Mouse (Mus musculus): ENCODE data around the gene Nfs1. TPM values are rescaled to one million over a fixed set of nuclear protein-coding genes. Genes with fewer than 3 reads are reported as not detected.

Nfs1 gene
- total and polyA plus RNA-seq, 3 experiments = 64.5 to 83.9 TPM; not detected in 1

- Histone ChIP-seq H3K27ac (ENCODE audit: control insufficient read depth, low read depth, low read length) (no peak overlapping the region), H3K4me1 (ENCODE audit: control insufficient read depth in 1 of 2, insufficient read depth in 2 of 2, low read length in 2 of 2) (no peaks in the 10 kb centered on the region), H3K27me3 (ENCODE audit: control insufficient read depth in 1 of 2, insufficient read depth in 2 of 2, low read length in 2 of 2) (no peaks in the 10 kb centered on the region), H3K9me3 (replicated peaks; ENCODE audit: insufficient read depth, low read length) (no peaks in the 10 kb centered on the region), H3K4me3 (ENCODE audit: control insufficient read depth in 1 of 2, insufficient read depth in 1 of 2, low read depth in 2 of 2, low read length in 2 of 2) (no peak overlapping the region), H3K36me3 (ENCODE audit: control insufficient read depth in 1 of 2, insufficient read depth in 2 of 2, low read length in 2 of 2) (peaks cover 2 to 9% of the 10 kb centered on the region in 2 experiments; a peak in 3 of 4 replicates), H3K9ac (ENCODE audit: control insufficient read depth, low read depth, low read length, poor library complexity, severe bottlenecking) (no peak overlapping the region), H3K79me2 (ENCODE audit: control insufficient read depth, insufficient read depth, low read length, poor library complexity) (no peaks in the 10 kb centered on the region)
- no peak for DNase-seq (ENCODE audit: low read depth, low spot score)
- TF ChIP-seq CHD1 (IDR thresholded peaks at IDR 0.05; ENCODE audit: low read depth, low read length) (no peak), MAZ (IDR thresholded peaks at IDR 0.05; ENCODE audit: low read depth, low read length) (no peak), HCFC1 (IDR thresholded peaks at IDR 0.05; ENCODE audit: low read depth, low read length) (no peak), MEF2A (IDR thresholded peaks at IDR 0.05; ENCODE audit: extremely low read depth, insufficient replicate concordance, low read depth, low read length, poor library complexity, severe bottlenecking) (no peak)
Observed at GRCm38 (mm10) chr2:156078421-156079182, 65.4 kb downstream of the Nfs1 start.

- Histone ChIP-seq H3K27ac (ENCODE audit: control insufficient read depth, low read depth, low read length) (no peak overlapping the region), H3K79me2 (ENCODE audit: control insufficient read depth, insufficient read depth, low read length, poor library complexity) (no peaks in the 10 kb centered on the region), H3K9me3 (replicated peaks; ENCODE audit: insufficient read depth, low read length) (no peaks in the 10 kb centered on the region), H3K27me3 (ENCODE audit: control insufficient read depth in 1 of 2, insufficient read depth in 2 of 2, low read length in 2 of 2) (no peaks in the 10 kb centered on the region), H3K9ac (ENCODE audit: control insufficient read depth, low read depth, low read length, poor library complexity, severe bottlenecking) (no peak overlapping the region), H3K4me3 (ENCODE audit: control insufficient read depth in 1 of 2, insufficient read depth in 1 of 2, low read depth in 2 of 2, low read length in 2 of 2) (no peak overlapping the region), H3K36me3 (ENCODE audit: control insufficient read depth in 1 of 2, insufficient read depth in 2 of 2, low read length in 2 of 2) (peaks cover 0 to 12% of the 10 kb centered on the region in 2 experiments; a peak in 2 of 4 replicates), H3K4me1 (ENCODE audit: control insufficient read depth in 1 of 2, insufficient read depth in 2 of 2, low read length in 2 of 2) (no peaks in the 10 kb centered on the region)
- DNase-seq (ENCODE audit: low read depth, low spot score) = no peak
- TF ChIP-seq GABPA (IDR thresholded peaks at IDR 0.05; ENCODE audit: low read depth, low read length) (no peak), NRF1 (IDR thresholded peaks at IDR 0.05; ENCODE audit: insufficient read depth, low read depth, low read length, poor library complexity, severe bottlenecking) (no peak), MYB (IDR thresholded peaks at IDR 0.05; ENCODE audit: low read depth, low read length) (no peak), POLR2A (IDR thresholded peaks at IDR 0.05; ENCODE audit: control insufficient read depth in 1 of 2, insufficient read depth in 1 of 2, low read depth in 1 of 2, low read length in 2 of 2, poor library complexity in 1 of 2) (no peak), TAL1 (IDR thresholded peaks at IDR 0.05; ENCODE audit: low read length) (no peak)
Observed at GRCm38 (mm10) chr2:156077461-156077860, 66.5 kb downstream of the Nfs1 start.

GRCm38 (mm10) chr2:156073725-156074124 lies 70.3 kb downstream of the Nfs1 start:
- no peak overlapping the region for H3K27ac ChIP-seq (ENCODE audit: control insufficient read depth, low read depth, low read length)
- TF ChIP-seq MAFK (IDR thresholded peaks at IDR 0.05; ENCODE audit: borderline replicate concordance, low read depth, low read length) (no peak), SMC3 (IDR thresholded peaks at IDR 0.05; ENCODE audit: low read depth, low read length) (no peak), MYB (IDR thresholded peaks at IDR 0.05; ENCODE audit: low read depth, low read length) (no peak), NELFE (IDR thresholded peaks at IDR 0.05; ENCODE audit: low read depth, low read length) (no peak), CHD1 (IDR thresholded peaks at IDR 0.05; ENCODE audit: low read depth, low read length) (no peak), TBP (IDR thresholded peaks at IDR 0.05; ENCODE audit: low read depth, low read length) (no peak), RCOR1 (IDR thresholded peaks at IDR 0.05; ENCODE audit: low read depth, low read length) (no peak)
- DNase-seq (ENCODE audit: low read depth, low spot score) = no peak
- H3K9me3 ChIP-seq (replicated peaks; ENCODE audit: insufficient read depth, low read length) = no peaks in the 10 kb centered on the region
- peaks cover 0 to 14% of the 10 kb centered on the region in 2 experiments; a peak in 2 of 4 replicates for H3K36me3 ChIP-seq (ENCODE audit: control insufficient read depth in 1 of 2, insufficient read depth in 2 of 2, low read length in 2 of 2)
- no peaks in the 10 kb centered on the region for H3K27me3 ChIP-seq (ENCODE audit: control insufficient read depth in 1 of 2, insufficient read depth in 2 of 2, low read length in 2 of 2)
- H3K9ac ChIP-seq (ENCODE audit: control insufficient read depth, low read depth, low read length, poor library complexity, severe bottlenecking) = no peak overlapping the region
- no peaks in the 10 kb centered on the region for H3K4me1 ChIP-seq (ENCODE audit: control insufficient read depth in 1 of 2, insufficient read depth in 2 of 2, low read length in 2 of 2)
- H3K4me3 ChIP-seq (ENCODE audit: control insufficient read depth in 1 of 2, insufficient read depth in 1 of 2, low read depth in 2 of 2, low read length in 2 of 2) = no peak overlapping the region
- H3K79me2 ChIP-seq (ENCODE audit: control insufficient read depth, insufficient read depth, low read length, poor library complexity) = no peaks in the 10 kb centered on the region

Other genes with a start within 250 kb of the Nfs1 start
- gene Uqcc1, start 213.9 kb downstream of the Nfs1 start, total RNA-seq (2012; rRNA removed) = 83.1 and 87.1 TPM in 2 replicates
- 10 to 100 TPM in 1 of 2 experiments, not detected in 1; 61.0 TPM for gene Uqcc1, start 213.9 kb downstream of the Nfs1 start, polyA plus RNA-seq (2012; ENCODE audit: insufficient read depth in 1 of 2, insufficient read length in 2 of 2, low read depth in 1 of 2, low replicate concordance in 2 of 2, missing spikeins in 1 of 2)
- not detected in 2 replicates for gene Gm15557, start 203.5 kb downstream of the Nfs1 start, total RNA-seq (2012; rRNA removed)
- not detected for gene Gm15557, start 203.5 kb downstream of the Nfs1 start, polyA plus RNA-seq (2012; ENCODE audit: insufficient read depth in 1 of 2, insufficient read length in 2 of 2, low read depth in 1 of 2, low replicate concordance in 2 of 2, missing spikeins in 1 of 2)
- gene Gdf5, start 198.8 kb downstream of the Nfs1 start, total RNA-seq (2012; rRNA removed) = not detected in 2 replicates
- gene Gdf5, start 198.8 kb downstream of the Nfs1 start, polyA plus RNA-seq (2012; ENCODE audit: insufficient read depth in 1 of 2, insufficient read length in 2 of 2, low read depth in 1 of 2, low replicate concordance in 2 of 2, missing spikeins in 1 of 2) = under 1 TPM in 1 of 2 experiments, not detected in 1; 0.06 TPM
- gene Cep250, start 187.7 kb downstream of the Nfs1 start, total RNA-seq (2012; rRNA removed) = 9.8 and 12.8 TPM in 2 replicates
- gene Cep250, start 187.7 kb downstream of the Nfs1 start, polyA plus RNA-seq (2012; ENCODE audit: insufficient read depth in 1 of 2, insufficient read length in 2 of 2, low read depth in 1 of 2, low replicate concordance in 2 of 2, missing spikeins in 1 of 2) = 10 to 100 TPM in 1 of 2 experiments, not detected in 1; 16.4 TPM
- gene 6430550D23Rik, start 136.2 kb downstream of the Nfs1 start, total RNA-seq (2012; rRNA removed) = 0.69 and 1.1 TPM in 2 replicates
- 1 to 10 TPM in 1 of 2 experiments, not detected in 1; 1.1 TPM for gene 6430550D23Rik, start 136.2 kb downstream of the Nfs1 start, polyA plus RNA-seq (2012; ENCODE audit: insufficient read depth in 1 of 2, insufficient read length in 2 of 2, low read depth in 1 of 2, low replicate concordance in 2 of 2, missing spikeins in 1 of 2)
- 80.0 and 86.9 TPM in 2 replicates for gene Ergic3, start 136.1 kb downstream of the Nfs1 start, total RNA-seq (2012; rRNA removed)
- gene Ergic3, start 136.1 kb downstream of the Nfs1 start, polyA plus RNA-seq (2012; ENCODE audit: insufficient read depth in 1 of 2, insufficient read length in 2 of 2, low read depth in 1 of 2, low replicate concordance in 2 of 2, missing spikeins in 1 of 2) = 100 to 1,000 TPM in 1 of 2 experiments, not detected in 1; 168 TPM
- gene Fer1l4, start 91.2 kb downstream of the Nfs1 start, total RNA-seq (2012; rRNA removed) = 0.04 TPM in 1 of 2 replicates, not detected in the other
- under 1 TPM in 1 of 2 experiments, not detected in 1; 0.07 TPM for gene Fer1l4, start 91.2 kb downstream of the Nfs1 start, polyA plus RNA-seq (2012; ENCODE audit: insufficient read depth in 1 of 2, insufficient read length in 2 of 2, low read depth in 1 of 2, low replicate concordance in 2 of 2, missing spikeins in 1 of 2)
- 5.0 and 5.5 TPM in 2 replicates for gene Spag4, start 79.0 kb downstream of the Nfs1 start, total RNA-seq (2012; rRNA removed)
- gene Spag4, start 79.0 kb downstream of the Nfs1 start, polyA plus RNA-seq (2012; ENCODE audit: insufficient read depth in 1 of 2, insufficient read length in 2 of 2, low read depth in 1 of 2, low replicate concordance in 2 of 2, missing spikeins in 1 of 2) = 10 to 100 TPM in 1 of 2 experiments, not detected in 1; 10.9 TPM
- gene Cpne1, start 32.2 kb downstream of the Nfs1 start, total RNA-seq (2012; rRNA removed) = 22.5 and 32.0 TPM in 2 replicates
- gene Cpne1, start 32.2 kb downstream of the Nfs1 start, polyA plus RNA-seq (2012; ENCODE audit: insufficient read depth in 1 of 2, insufficient read length in 2 of 2, low read depth in 1 of 2, low replicate concordance in 2 of 2, missing spikeins in 1 of 2) = 10 to 100 TPM in 1 of 2 experiments, not detected in 1; 52.8 TPM
- gene Rbm12, start 32.2 kb downstream of the Nfs1 start, total RNA-seq (2012; rRNA removed) = 13.4 and 15.3 TPM in 2 replicates
- 10 to 100 TPM; 28.8 to 42.5 TPM for gene Rbm12, start 32.2 kb downstream of the Nfs1 start, polyA plus RNA-seq (2012; ENCODE audit: insufficient read depth in 1 of 2, insufficient read length in 2 of 2, low read depth in 1 of 2, low replicate concordance in 2 of 2, missing spikeins in 1 of 2)
- 27.6 and 32.3 TPM in 2 replicates for gene Gm28036, start 17.1 kb downstream of the Nfs1 start, total RNA-seq (2012; rRNA removed)
- 10 to 100 TPM in 1 of 2 experiments, not detected in 1; 20.4 TPM for gene Gm28036, start 17.1 kb downstream of the Nfs1 start, polyA plus RNA-seq (2012; ENCODE audit: insufficient read depth in 1 of 2, insufficient read length in 2 of 2, low read depth in 1 of 2, low replicate concordance in 2 of 2, missing spikeins in 1 of 2)
- 392 and 402 TPM in 2 replicates for gene Romo1, start 147 bp downstream of the Nfs1 start, total RNA-seq (2012; rRNA removed)
- 100 to 1,000 TPM in 1 of 2 experiments, not detected in 1; 554 TPM for gene Romo1, start 147 bp downstream of the Nfs1 start, polyA plus RNA-seq (2012; ENCODE audit: insufficient read depth in 1 of 2, insufficient read length in 2 of 2, low read depth in 1 of 2, low replicate concordance in 2 of 2, missing spikeins in 1 of 2)
- 212 and 228 TPM in 2 replicates for gene Rbm39, start 36.1 kb upstream of the Nfs1 start, total RNA-seq (2012; rRNA removed)
- 1,000 to 10,000 TPM in 1 of 2 experiments, 100 to 1,000 TPM in 1; 248 to 1,530 TPM for gene Rbm39, start 36.1 kb upstream of the Nfs1 start, polyA plus RNA-seq (2012; ENCODE audit: insufficient read depth in 1 of 2, insufficient read length in 2 of 2, low read depth in 1 of 2, low replicate concordance in 2 of 2, missing spikeins in 1 of 2)
- 11.7 and 13.2 TPM in 2 replicates for gene Phf20, start 52.3 kb upstream of the Nfs1 start, total RNA-seq (2012; rRNA removed)
- gene Phf20, start 52.3 kb upstream of the Nfs1 start, polyA plus RNA-seq (2012; ENCODE audit: insufficient read depth in 1 of 2, insufficient read length in 2 of 2, low read depth in 1 of 2, low replicate concordance in 2 of 2, missing spikeins in 1 of 2) = 10 to 100 TPM in 1 of 2 experiments, not detected in 1; 16.9 TPM
- 1.2 and 1.8 TPM in 2 replicates for gene Cnbd2, start 168.1 kb upstream of the Nfs1 start, total RNA-seq (2012; rRNA removed)
- gene Cnbd2, start 168.1 kb upstream of the Nfs1 start, polyA plus RNA-seq (2012; ENCODE audit: insufficient read depth in 1 of 2, insufficient read length in 2 of 2, low read depth in 1 of 2, low replicate concordance in 2 of 2, missing spikeins in 1 of 2) = 1 to 10 TPM in 1 of 2 experiments, not detected in 1; 4.8 TPM
- gene Scand1, start 168.5 kb upstream of the Nfs1 start, total RNA-seq (2012; rRNA removed) = 37.4 and 49.6 TPM in 2 replicates
- gene Scand1, start 168.5 kb upstream of the Nfs1 start, polyA plus RNA-seq (2012; ENCODE audit: insufficient read depth in 1 of 2, insufficient read length in 2 of 2, low read depth in 1 of 2, low replicate concordance in 2 of 2, missing spikeins in 1 of 2) = 10 to 100 TPM in 1 of 2 experiments, not detected in 1; 75.6 TPM

Measured in MEL (cell line).